Mouse (Mus musculus) midbrain, postnatal 0 days (tissue): Measurements from ENCODE around the gene Rbfox1. TPM values are rescaled to one million over a fixed set of nuclear protein-coding genes. Genes with fewer than 3 reads are reported as not detected.
A peak's percentile ranks its signal among the peaks of the same experiment; 100 is the strongest.

Experiments used
- ATAC-seq: fragments of 200-750 bp; cut with Nextera tagmentation; 2 replicates; pipeline ENCODE4 v1.8.0; 2017; ENCODE audit warnings: moderate number of reproducible peaks, mild to moderate bottlenecking, moderate TSS enrichment, moderate library complexity; ENCODE audit not compliant: low FRiP score
- DNase-seq: peaks from one replicate; pipeline ENCODE4 v3.0.0-alpha.2; 2015; ENCODE audit warnings: low spot score
- H3K27ac ChIP-seq: fragments of 300-500 bp; sonication (generic); 2 replicates; pipeline ENCODE4 v1.5.1; 2014; ENCODE audit warnings: low read depth, mild to moderate bottlenecking, low read length, mixed read lengths
- H3K27me3 ChIP-seq: fragments of 300-500 bp; sonication (generic); 2 replicates; pipeline ENCODE4 v1.6.1; 2014; ENCODE audit warnings: low read length, control low read depth, mixed read lengths; ENCODE audit not compliant: insufficient read depth
- H3K36me3 ChIP-seq: fragments of 300-500 bp; sonication (generic); 2 replicates; pipeline ENCODE4 v1.6.1; 2014; ENCODE audit warnings: low read length, control low read depth, mixed read lengths; ENCODE audit not compliant: insufficient read depth
- H3K4me1 ChIP-seq: fragments of 300-500 bp; sonication (generic); 2 replicates; pipeline ENCODE4 v1.6.1; 2014; ENCODE audit warnings: mild to moderate bottlenecking, control low read depth, antibody characterized with exemption, low read length, mixed read lengths; ENCODE audit not compliant: insufficient read depth
- H3K4me2 ChIP-seq: fragments of 300-500 bp; sonication (generic); 2 replicates; pipeline ENCODE4 v1.6.1; 2014; ENCODE audit warnings: low read depth, mild to moderate bottlenecking, low read length, mixed read lengths; ENCODE audit not compliant: poor library complexity, severe bottlenecking
- H3K4me3 ChIP-seq: fragments of 300-500 bp; sonication (generic); 2 replicates; pipeline ENCODE4 v1.5.1; 2014; ENCODE audit warnings: low read depth, mild to moderate bottlenecking, low read length, moderate library complexity
- H3K9ac ChIP-seq: fragments of 300-500 bp; sonication (generic); replicated peaks from 2 replicates; pipeline ENCODE4 v1.6.1; 2014; ENCODE audit warnings: mild to moderate bottlenecking, low read length, moderate library complexity, mixed read lengths; ENCODE audit not compliant: poor library complexity, severe bottlenecking
- H3K9me3 ChIP-seq: fragments of 300-500 bp; sonication (generic); 2 replicates; pipeline ENCODE4 v1.6.1; 2016; ENCODE audit warnings: low read length, control low read depth
- CTCF ChIP-seq: IDR thresholded peaks from 2 replicates; pipeline ENCODE4 v1.5.1; 2016; ENCODE audit warnings: antibody characterized with exemption, mild to moderate bottlenecking
- WGBS: fragments of 180-500 bp; shearing (Covaris S2); extraction: QIAGEN DNeasy Blood & Tissue Kit; methylation state at CpG from one replicate; pipeline ENCODE4 v1.1.7; 2014; 5-methylcytosine and 5-hydroxymethylcytosine counted together
- polyA plus RNA-seq: library from polyadenylated mRNA; unstranded; fragments of >200 nt; fragmentation: Nextera tagmentation; extraction: Ambion mirVana; gene quantifications from 2 replicates; pipeline ENCODE4 v1.2.1, GENCODE M21; 2015
- total RNA-seq: library from RNA; depleted of rRNA; stranded (reverse); fragments of >200 nt; gene quantifications from 2 replicates; pipeline ENCODE4 v1.2.3, GENCODE M21; 2014

The Rbfox1 gene
- total and polyA plus RNA-seq, 2 experiments from 2014 or later, result 142 to 242 TPM

- H3K4me1 ChIP-seq, result peaks cover 6% of the 10 kb centered on the region; the same call in 1 of the 2 replicates
- H3K36me3 ChIP-seq, result no peaks in the 10 kb centered on the region
- no peaks in the 10 kb centered on the region for H3K27me3 ChIP-seq
- no peak overlapping the region for H3K4me2 ChIP-seq
- no peak overlapping the region for H3K4me3 ChIP-seq
- ATAC-seq (no peak), DNase-seq (no peak)
- 81% methylated on average over 7 of the region's 7 CpGs for WGBS
- no peak overlapping the region for H3K9ac ChIP-seq
- TF ChIP-seq CTCF, result no peak
- no peak overlapping the region for H3K27ac ChIP-seq
- no peaks in the 10 kb centered on the region for H3K9me3 ChIP-seq
Observed at GRCm38 (mm10) chr16:7017310-7017709, 1132.2 kb downstream of the Rbfox1 start.

DNA sequence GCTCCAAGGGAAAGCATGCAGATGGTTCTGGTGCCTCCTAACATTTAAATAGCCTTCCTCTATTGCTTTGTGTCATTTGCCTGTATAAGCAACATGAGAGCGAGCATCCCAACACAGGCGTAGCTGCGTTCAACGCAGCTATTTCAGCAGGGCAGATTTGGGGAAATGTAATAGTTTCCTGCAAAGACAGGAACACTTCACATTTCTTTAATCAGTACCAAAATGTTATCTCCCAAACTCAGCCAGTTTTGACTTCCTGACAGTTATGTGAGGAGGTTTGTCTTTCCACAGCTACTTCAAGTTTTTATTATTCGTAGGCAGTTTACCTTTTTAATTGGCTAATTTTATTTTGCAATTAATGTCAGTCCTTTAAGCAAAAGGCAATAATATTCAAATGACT, 1149.1 kb downstream of the Rbfox1 start:
- H3K9me3 ChIP-seq, result no peaks in the 10 kb centered on the region
- no peaks in the 10 kb centered on the region for H3K27me3 ChIP-seq
- WGBS, result 83% methylated on average over 5 of the region's 5 CpGs
- H3K27ac ChIP-seq, result no peak overlapping the region
- no peaks in the 10 kb centered on the region for H3K36me3 ChIP-seq
- no peak overlapping the region for H3K4me2 ChIP-seq
- ATAC-seq, result no peak
- H3K4me1 ChIP-seq, result no peaks in the 10 kb centered on the region
- DNase-seq, result no peak
- no peak for TF ChIP-seq CTCF
- H3K4me3 ChIP-seq, result no peak overlapping the region
- no peak overlapping the region for H3K9ac ChIP-seq

- DNase-seq (no peak), ATAC-seq (no peak)
- no peak overlapping the region for H3K9ac ChIP-seq
- WGBS, result 74% methylated on average over 3 of the region's 3 CpGs
- H3K4me2 ChIP-seq, result no peak overlapping the region
- H3K27me3 ChIP-seq, result no peaks in the 10 kb centered on the region
- H3K9me3 ChIP-seq, result no peaks in the 10 kb centered on the region
- H3K27ac ChIP-seq, result no peak overlapping the region
- H3K36me3 ChIP-seq, result no peaks in the 10 kb centered on the region
- TF ChIP-seq CTCF, result no peak
- H3K4me3 ChIP-seq, result no peak overlapping the region
- H3K4me1 ChIP-seq, result no peaks in the 10 kb centered on the region
Observed at GRCm38 (mm10) chr16:7036566-7036965, 1151.4 kb downstream of the Rbfox1 start.

- no peaks in the 10 kb centered on the region for H3K27me3 ChIP-seq
- no peaks in the 10 kb centered on the region for H3K9me3 ChIP-seq
- H3K4me1 ChIP-seq, result peaks cover under 1% of the 10 kb centered on the region; the same call in 1 of the 2 replicates
- no peaks in the 10 kb centered on the region for H3K36me3 ChIP-seq
- 76% methylated on average over 8 of the region's 8 CpGs for WGBS
- H3K27ac ChIP-seq, result no peak overlapping the region
- no peak overlapping the region for H3K4me2 ChIP-seq
- TF ChIP-seq CTCF, result no peak
- DNase-seq (no peak), ATAC-seq (no peak)
- no peak overlapping the region for H3K9ac ChIP-seq
- no peak overlapping the region for H3K4me3 ChIP-seq
Observed at GRCm38 (mm10) chr16:7036988-7037387, 1151.8 kb downstream of the Rbfox1 start.

- H3K9me3 ChIP-seq, result no peaks in the 10 kb centered on the region
- no peaks in the 10 kb centered on the region for H3K27me3 ChIP-seq
- TF ChIP-seq CTCF, result no peak
- no peaks in the 10 kb centered on the region for H3K36me3 ChIP-seq
- DNase-seq (no peak), ATAC-seq (no peak)
- peak overlapping the region; percentile 45 for H3K4me3 ChIP-seq
- H3K4me2 ChIP-seq, result peak overlapping the region; percentile 80
- H3K27ac ChIP-seq, result peak overlapping the region; percentile 51
- WGBS, result 2% methylated on average over 18 of the region's 18 CpGs
- peak overlapping the region; percentile 64 for H3K9ac ChIP-seq
- peaks cover 2% of the 10 kb centered on the region; the same call in 1 of the 2 replicates for H3K4me1 ChIP-seq
Observed at GRCm38 (mm10) chr16:7038639-7039260, 1153.6 kb downstream of the Rbfox1 start.

GRCm38 (mm10) chr16:7039404-7040367, 1154.5 kb downstream of the Rbfox1 start:
- 2% methylated on average over 29 of the region's 30 CpGs for WGBS
- peaks cover 2% of the 10 kb centered on the region; the same call in 1 of the 2 replicates for H3K4me1 ChIP-seq

More at GRCm38 (mm10) chr16:7039404-7040367, 1154.5 kb downstream of the Rbfox1 start:
- no peaks in the 10 kb centered on the region for H3K9me3 ChIP-seq
- TF ChIP-seq CTCF, result no peak
- no peaks in the 10 kb centered on the region for H3K27me3 ChIP-seq
- H3K4me3 ChIP-seq, result peak overlapping the region; percentile 45
- peak overlapping the region; percentile 80 for H3K4me2 ChIP-seq
- DNase-seq, result peak; percentile 48
- peak; percentile 23; the same call in 1 of the 2 replicates for ATAC-seq
- peak overlapping the region; percentile 55 for H3K27ac ChIP-seq
- H3K36me3 ChIP-seq, result no peaks in the 10 kb centered on the region
- H3K9ac ChIP-seq, result peak overlapping the region; percentile 61
